In the genomic region with DNA sequence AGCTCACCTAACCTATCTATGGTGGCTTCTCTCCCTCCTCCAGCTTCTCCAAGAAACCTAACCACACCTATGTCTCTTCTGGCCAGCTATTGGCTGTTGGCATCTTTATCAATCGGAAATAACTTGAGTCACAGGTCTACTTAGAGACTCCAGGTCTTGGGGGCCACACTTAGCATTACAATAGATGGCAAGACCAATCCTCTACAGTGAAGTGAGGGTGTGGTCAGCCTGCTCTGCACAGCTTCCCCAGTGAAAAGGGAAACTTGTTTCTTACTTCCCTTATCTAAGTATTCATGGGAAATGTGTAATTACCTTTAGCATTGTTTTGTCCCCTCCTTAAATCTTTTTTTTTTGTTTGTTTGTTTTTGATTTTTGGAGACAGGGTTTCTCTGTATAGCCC, we compare ENCODE assay signal across 20 mouse cellular contexts. TPM values are rescaled to one million over a fixed set of nuclear protein-coding genes. Genes with fewer than 3 reads are reported as not detected.
DNase-seq lines count a peak whose midpoint lies in the region; ATAC-seq and TF ChIP-seq lines count a peak whose summit lies in the region.
"Had no signal": no experiment of that assay in that cellular context is flagged by ENCODE, and none has a peak within 500 bp of the region (broad histone marks: within the 10 kb centered on the region; RNA-seq: fewer than 3 reads in every experiment).

No protein-coding gene starts in this region.

- TF ChIP-seq POLR2A in ES-Bruce4 (IDR thresholded peaks at IDR 0.05; ENCODE audit: insufficient read depth, low read length) (no peak), MEL (IDR thresholded peaks at IDR 0.05; ENCODE audit: control insufficient read depth in 1 of 2, insufficient read depth in 1 of 2, low read depth in 1 of 2, low read length in 2 of 2, poor library complexity in 1 of 2) (no peak)

- peak; percentile 53; the same call in 1 of the 2 replicates for TF ChIP-seq EP300 in ES-Bruce4 (IDR thresholded peaks at IDR 0.05; ENCODE audit: insufficient read depth, low read depth, low read length)
- no peak for TF ChIP-seq EP300 in MEL (IDR thresholded peaks at IDR 0.05; ENCODE audit: low read depth in 1 of 2, low read length in 2 of 2)

- H3K27me3 ChIP-seq in ES-Bruce4 (ENCODE audit: control insufficient read depth, insufficient read depth, low read length, poor library complexity, severe bottlenecking) (no peaks in the 10 kb centered on the region), MEL (ENCODE audit: control insufficient read depth in 1 of 2, insufficient read depth in 2 of 2, low read length in 2 of 2) (no peaks in the 10 kb centered on the region)
- H3K27me3 ChIP-seq: CH12.LX; embryonic facial prominence, embryonic 12.5 days; forebrain, embryonic 15.5 days; heart, embryonic 13.5 days; hindbrain, embryonic 12.5 days had no signal

- H3K9me3 ChIP-seq in ES-Bruce4 (replicated peaks; ENCODE audit: control insufficient read depth, insufficient read depth, low read length, poor library complexity, severe bottlenecking) (no peaks in the 10 kb centered on the region), MEL (replicated peaks; ENCODE audit: insufficient read depth, low read length) (no peaks in the 10 kb centered on the region)
- H3K9me3 ChIP-seq: embryonic facial prominence, embryonic 12.5 days; forebrain, embryonic 15.5 days; G1E; heart, embryonic 13.5 days; hindbrain, embryonic 12.5 days had no signal

- TF ChIP-seq RAD21 in MEL (IDR thresholded peaks at IDR 0.05; ENCODE audit: low read depth, low read length), result no peak

- DNase-seq in MEL (ENCODE audit: low read depth, low spot score), result peak; percentile 66
- DNase-seq in spleen, postnatal 10 days (ENCODE audit: low spot score in 2 of 2), result no peak
- no peak for DNase-seq in left cerebral cortex, adult 11 months (ENCODE audit: low spot score)
- DNase-seq: adrenal gland, adult 2 months; adrenal gland, postnatal 25 days; cerebellum, adult 2 months; cerebellum, postnatal 14 days; gastrocnemius, postnatal 10 days; heart, postnatal 4 days had no signal

- H3K4me1 ChIP-seq in ES-Bruce4 (ENCODE audit: control insufficient read depth, insufficient read depth, low read length) (peaks cover 2% of the 10 kb centered on the region), MEL (ENCODE audit: control insufficient read depth in 1 of 2, insufficient read depth in 2 of 2, low read length in 2 of 2) (peaks cover 8 to 9% of the 10 kb centered on the region in 2 experiments; a peak in 3 of 4 replicates)

- TF ChIP-seq CTCF in ES-Bruce4 (IDR thresholded peaks at IDR 0.05; ENCODE audit: low read depth, low read length) (no peak), MEL (IDR thresholded peaks at IDR 0.05 in 2 of 3, conservative IDR thresholded peaks at IDR 0.05 in 1 of 3; ENCODE audit: control insufficient read depth in 1 of 3, insufficient read depth in 1 of 3, low read depth in 2 of 3, low read length in 3 of 3, poor library complexity in 1 of 3, severe bottlenecking in 1 of 3) (no peak)

- H3K79me2 ChIP-seq in MEL (ENCODE audit: control insufficient read depth, insufficient read depth, low read length, poor library complexity), result peaks cover 19% of the 10 kb centered on the region

- H3K36me3 ChIP-seq in ES-Bruce4 (ENCODE audit: control insufficient read depth, insufficient read depth, low read length, poor library complexity, severe bottlenecking), result peaks cover 36% of the 10 kb centered on the region
- peaks cover 12 to 28% of the 10 kb centered on the region in 2 experiments for H3K36me3 ChIP-seq in MEL (ENCODE audit: control insufficient read depth in 1 of 2, insufficient read depth in 2 of 2, low read length in 2 of 2)

- no peak overlapping the region for H3K27ac ChIP-seq in ES-Bruce4 (ENCODE audit: insufficient read depth, low read length)
- no peak overlapping the region for H3K27ac ChIP-seq in MEL (ENCODE audit: control insufficient read depth, low read depth, low read length)
- H3K27ac ChIP-seq: embryonic facial prominence, embryonic 12.5 days; forebrain, embryonic 15.5 days; heart, embryonic 13.5 days; hindbrain, embryonic 12.5 days had no signal

- H3K4me3 ChIP-seq in ES-Bruce4 (ENCODE audit: low read depth, low read length) (no peak overlapping the region), MEL (ENCODE audit: control insufficient read depth in 1 of 2, insufficient read depth in 1 of 2, low read depth in 2 of 2, low read length in 2 of 2) (no peak overlapping the region)
- H3K4me3 ChIP-seq: embryonic facial prominence, embryonic 12.5 days; forebrain, embryonic 15.5 days; heart, embryonic 13.5 days; hindbrain, embryonic 12.5 days had no signal

- 0 out of 2 replicates have a peak, but pooled peaks have one; percentile 52 for ATAC-seq in common myeloid progenitor, adult 5-6 weeks (replicated peaks; ENCODE audit: low read depth, poor library complexity, severe bottlenecking)
- ATAC-seq in monocyte, adult 5-6 weeks (replicated peaks; ENCODE audit: insufficient number of reproducible peaks, low FRiP score, low TSS enrichment, poor library complexity, severe bottlenecking), result peak; percentile 82
- ATAC-seq: forebrain, embryonic 15.5 days; hindbrain, embryonic 16.5 days; inflammation-experienced regulatory T-cells, adult 6 months had no signal

- H3K9ac ChIP-seq in ES-Bruce4 (ENCODE audit: low read depth, poor library complexity, severe bottlenecking), result no peak overlapping the region
- no peak overlapping the region for H3K9ac ChIP-seq in MEL (ENCODE audit: control insufficient read depth, low read depth, low read length, poor library complexity, severe bottlenecking)
- H3K9ac ChIP-seq: embryonic facial prominence, embryonic 12.5 days; forebrain, embryonic 15.5 days; heart, embryonic 13.5 days; hindbrain, embryonic 12.5 days had no signal

TF ChIP-seq in MEL, 35 proteins besides CTCF, POLR2A, EP300 and RAD21:
- no peak for TF ChIP-seq CHD2 (IDR thresholded peaks at IDR 0.05; ENCODE audit: low read length)
- TF ChIP-seq TCF12 (IDR thresholded peaks at IDR 0.05; ENCODE audit: low read depth, low read length), result no peak
- no peak for TF ChIP-seq MAZ (IDR thresholded peaks at IDR 0.05; ENCODE audit: low read depth, low read length)
- no peak for TF ChIP-seq CHD1 (IDR thresholded peaks at IDR 0.05; ENCODE audit: low read depth, low read length)
- TF ChIP-seq MYB (IDR thresholded peaks at IDR 0.05; ENCODE audit: low read depth, low read length), result no peak
- no peak for TF ChIP-seq NELFE (IDR thresholded peaks at IDR 0.05; ENCODE audit: low read depth, low read length)
- no peak for TF ChIP-seq HCFC1 (IDR thresholded peaks at IDR 0.05; ENCODE audit: low read depth, low read length)
- no peak for TF ChIP-seq SIN3A (IDR thresholded peaks at IDR 0.05; ENCODE audit: low read length)
- no peak for TF ChIP-seq POLR2AphosphoS5 (IDR thresholded peaks at IDR 0.05; ENCODE audit: borderline replicate concordance, low read depth, low read length)
- no peak for TF ChIP-seq MEF2A (IDR thresholded peaks at IDR 0.05; ENCODE audit: extremely low read depth, insufficient replicate concordance, low read depth, low read length, poor library complexity, severe bottlenecking)

RNA-seq across cellular contexts. Expression of a gene that starts 6.3 kb away (rescaled TPM):
- polyA plus RNA-seq in ES-Bruce4 (2011; ENCODE audit: insufficient read depth, insufficient read length, low read depth, missing spikeins) (79.8 and 87.9 TPM in 2 replicates), MEL (2012; ENCODE audit: insufficient read depth in 1 of 2, insufficient read length in 2 of 2, low read depth in 1 of 2, low replicate concordance in 2 of 2, missing spikeins in 1 of 2) (10 to 100 TPM in 1 of 2 experiments, not detected in 1; 54.7 TPM)
- total RNA-seq in MEL (2012; rRNA removed), result 30.3 and 31.7 TPM in 2 replicates
- 40.3 and 41.9 TPM in 2 replicates for total RNA-seq in common myeloid progenitor, adult 5-6 weeks (2017)
- total RNA-seq in monocyte, adult 5-6 weeks (2017), result 39.0 to 70.2 TPM (median 46.8 TPM) in 3 replicates

RNA-seq across cellular contexts. Expression of a gene that starts 20.1 kb away (rescaled TPM):
- 7.9 and 11.2 TPM in 2 replicates for polyA plus RNA-seq in ES-Bruce4 (2011; ENCODE audit: insufficient read depth, insufficient read length, low read depth, missing spikeins)
- not detected in 2 replicates for total RNA-seq in MEL (2012; rRNA removed)
- polyA plus RNA-seq in MEL (2012; ENCODE audit: insufficient read depth in 1 of 2, insufficient read length in 2 of 2, low read depth in 1 of 2, low replicate concordance in 2 of 2, missing spikeins in 1 of 2), result not detected
- not detected in 2 replicates for total RNA-seq in common myeloid progenitor, adult 5-6 weeks (2017)
- total RNA-seq in monocyte, adult 5-6 weeks (2017), result not detected in 3 replicates
- polyA plus RNA-seq: adrenal gland, adult 2 months; G1E had no signal
